Mouse (Mus musculus) Patski (cell line): ENCODE data around the gene Hoxa6. TPM values are rescaled to one million over a fixed set of nuclear protein-coding genes. Genes with fewer than 3 reads are reported as not detected.
A peak's percentile ranks its signal among the peaks of the same experiment; 100 is the strongest.

ENCODE experiments used
- ATAC-seq: fragments of 100-300 bp; one replicate; pipeline ENCODE4 v1.8.0; 2021
- CTCF ChIA-PET: fragments of 350-600 bp; sonication (Branson Sonifier 250); formaldehyde crosslinking; loops from one replicate; lab custom pipeline; 2022; ENCODE audit warnings: inconsistent platforms; lab: Charles Lee
- POLR2A ChIA-PET: fragments of 350-600 bp; sonication (Branson Sonifier 250); formaldehyde crosslinking; loops from one replicate; lab custom pipeline; 2022; ENCODE audit warnings: antibody characterized with exemption, inconsistent platforms; lab: Charles Lee
- DNase-seq: peaks from one replicate; pipeline ENCODE4 v3.0.0-alpha.2; 2011; ENCODE audit warnings: low read depth, low spot score
- H3K27me3 ChIP-seq: fragments of 371-371 bp; one replicate; pipeline ENCODE4 v1.5.1; 2021
- CTCF ChIP-seq: fragments of 100-300 bp; IDR thresholded peaks from one replicate; pipeline ENCODE4 v1.5.1; 2021
- in situ Hi-C: fragments of 300-500 bp; cut with MboI; formaldehyde crosslinking; loops from 3 replicates; pipeline ENCODE4 v1.11.1; 2018; ENCODE audit warnings: low pct_unique_long_range_greater_than_20kb, mixed read lengths
- polyA plus RNA-seq: library from polyadenylated mRNA; unstranded; gene quantifications from one replicate; pipeline ENCODE4 v1.2.3, GENCODE M21; 2021

Gene Hoxa6
- polyA plus RNA-seq, 1 experiment from 2014 or later: 13.5 TPM

DNA sequence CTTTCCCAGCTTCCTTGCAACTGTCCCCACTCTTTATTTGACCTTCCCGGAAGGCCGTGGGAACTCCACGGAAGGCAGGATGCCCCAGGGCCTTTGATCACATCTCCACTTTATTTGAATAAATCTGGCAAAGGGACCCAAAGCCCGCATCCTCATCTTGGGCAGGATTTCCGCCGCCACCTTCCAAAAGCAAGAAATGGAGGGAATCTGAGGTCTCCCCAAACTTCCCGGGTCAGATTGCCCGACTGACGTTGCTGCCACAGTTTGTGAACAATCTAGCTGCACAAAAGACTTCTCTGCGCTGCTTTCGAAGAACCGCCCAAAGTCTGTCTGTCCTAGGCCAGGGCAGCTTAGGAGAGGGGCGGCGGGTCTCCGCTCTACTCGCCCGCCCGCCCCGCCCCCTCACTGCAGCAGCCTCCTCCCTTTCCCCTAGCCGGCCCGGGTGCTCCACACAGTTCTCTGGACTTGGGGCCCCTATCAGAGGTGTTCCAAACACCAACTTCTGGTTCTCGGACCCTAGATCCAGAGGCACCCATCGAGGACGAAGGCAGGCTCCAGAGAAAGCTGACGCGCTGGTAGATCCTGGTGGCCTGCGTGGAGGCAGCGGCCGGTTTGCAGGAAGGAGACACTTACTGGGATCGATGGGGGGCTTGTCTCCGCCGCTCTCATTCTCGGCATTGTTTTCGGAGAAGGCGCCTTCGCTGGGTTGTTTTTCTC, 16.5 kb upstream of the Hoxa6 start:
- no peak for ATAC-seq
- POLR2A ChIA-PET: interaction anchor here (0.6 to 37.4 kb wide), 6 partner anchors 13 to 227 kb away, joined by 3 to 778 read pairs (median 81); partner anchors contain the start of genes 5730596B20Rik, Gm28308, Hoxa10 and Hoxa11
- no peaks in the 10 kb centered on the region for H3K27me3 ChIP-seq
- CTCF ChIA-PET: interaction anchor here (0.7 to 3.7 kb wide), 5 partner anchors 11 to 1024 kb away, joined by 3 to 21 read pairs (median 5); partner anchors contain the start of genes Gm28308, Hoxa3 and Hoxa4
- DNase-seq: no peak
- in situ Hi-C loops: loop anchor here (5.0 to 25.0 kb wide), 7 partner anchors 50 to 1238 kb away; partner anchors contain the start of genes 5730596B20Rik and Cbx3
- no peak for TF ChIP-seq CTCF

DNA sequence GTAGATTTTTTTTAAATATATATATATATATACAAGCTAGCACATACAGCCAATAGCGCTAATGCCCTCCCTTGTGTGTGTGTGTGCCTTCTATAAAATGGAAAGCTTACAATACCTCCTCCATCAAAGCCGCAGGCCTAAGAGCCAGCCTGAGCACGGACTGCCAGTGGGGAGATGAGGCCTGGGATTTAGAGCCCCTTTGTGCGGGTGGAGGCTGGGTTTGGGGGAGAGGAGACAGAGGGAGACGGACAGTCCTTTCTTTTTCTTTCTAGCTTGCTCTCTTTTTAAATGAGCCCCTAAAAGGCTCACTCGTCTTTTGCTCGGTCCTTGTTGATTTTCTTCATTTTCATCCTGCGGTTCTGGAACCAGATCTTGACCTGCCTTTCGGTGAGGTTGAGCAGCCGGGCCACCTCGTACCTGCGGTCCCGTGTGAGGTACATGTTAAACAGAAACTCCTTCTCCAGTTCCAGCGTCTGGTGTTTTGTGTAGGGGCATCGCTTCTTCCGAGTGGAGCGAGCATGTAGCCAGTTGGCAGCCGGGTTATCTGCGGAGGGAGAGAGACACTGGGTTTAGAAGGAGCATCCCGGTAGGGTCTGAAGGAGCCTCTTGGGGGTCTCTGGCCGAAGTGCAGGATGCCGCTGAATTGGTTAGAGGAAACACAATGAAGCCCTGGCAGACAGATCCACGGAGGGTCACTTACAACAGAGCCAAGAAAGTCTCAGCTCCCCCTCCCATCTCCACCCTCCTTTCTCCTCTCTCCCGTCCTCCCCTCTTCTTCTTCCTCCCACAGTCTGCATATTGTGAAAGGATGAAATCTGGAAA, 15.6 kb upstream of the Hoxa6 start:
- no peaks in the 10 kb centered on the region for H3K27me3 ChIP-seq
- no peak for ATAC-seq
- in situ Hi-C loops: loop anchor here (5.0 to 25.0 kb wide), 6 partner anchors 49 to 1049 kb away; partner anchors contain the start of genes 5730596B20Rik and Cbx3
- ChIA-PET POLR2A (interaction anchor here (0.6 to 37.4 kb wide), 5 partner anchors 12 to 123 kb away, joined by 5 to 778 read pairs (median 153); partner anchors contain the start of genes 5730596B20Rik, Gm28308, Hoxa10 and Hoxa11), CTCF (interaction anchor here (0.7 to 3.7 kb wide), 11 partner anchors 9 to 1023 kb away, joined by 3 to 21 read pairs (median 5); partner anchors contain the start of genes 5730596B20Rik, Gm28308, Hoxa3 and Hoxa5)
- no peak for DNase-seq
- TF ChIP-seq CTCF: no peak

DNA sequence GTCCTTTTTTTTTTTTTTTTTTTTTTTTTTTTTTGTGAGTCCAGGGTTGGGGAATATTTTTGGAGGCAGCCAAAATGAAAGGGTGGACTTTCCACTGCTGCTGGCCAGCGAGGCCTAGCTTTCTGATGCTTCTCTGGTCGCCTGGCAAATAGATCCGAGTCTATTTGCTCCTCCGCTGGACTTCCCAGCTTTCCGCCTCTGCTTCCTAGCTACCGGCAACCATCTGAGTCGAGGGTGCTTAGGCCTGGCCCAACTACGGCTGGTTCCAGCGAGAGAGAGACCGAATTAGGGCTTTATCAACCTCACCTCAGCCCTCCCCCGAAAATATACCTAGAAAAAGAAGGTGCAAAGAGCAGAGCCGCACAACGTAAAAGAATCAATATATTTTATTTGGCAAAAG, 14.2 kb upstream of the Hoxa6 start:
- ATAC-seq (no peak), DNase-seq (no peak)
- no peaks in the 10 kb centered on the region for H3K27me3 ChIP-seq

DNA sequence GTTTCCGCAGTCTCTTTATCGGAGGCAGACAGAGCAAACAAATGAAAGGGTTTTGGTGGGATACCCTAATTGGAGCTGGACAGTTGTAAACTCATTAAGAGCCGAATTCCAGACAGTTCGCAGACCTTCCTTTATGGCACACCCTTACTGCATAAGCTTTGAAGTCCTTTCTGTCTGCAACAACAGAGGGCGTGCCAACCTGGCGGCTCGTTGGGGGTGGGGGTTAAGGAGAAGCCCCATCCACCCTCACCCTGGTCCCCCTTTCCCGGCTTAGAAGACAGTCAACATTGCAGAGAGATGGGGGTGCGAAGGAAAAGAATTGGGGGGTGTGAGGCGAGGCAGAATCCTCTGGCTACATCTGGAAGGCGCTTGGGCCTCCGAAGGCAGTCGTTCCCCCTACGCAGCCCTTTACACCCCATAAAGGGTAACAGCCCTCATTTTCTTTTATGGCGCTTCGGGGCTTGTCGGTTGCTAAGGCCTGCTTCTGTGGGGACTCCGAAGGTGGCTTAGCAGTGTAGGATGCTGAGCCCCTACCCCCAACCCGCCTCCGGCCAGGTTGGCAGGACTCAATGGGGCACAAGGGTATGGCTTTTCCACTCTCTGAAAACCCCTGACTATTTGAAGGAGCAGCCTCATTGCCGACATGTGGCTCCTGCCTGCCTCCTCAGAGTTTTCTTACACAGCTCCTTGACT, 13.6 kb upstream of the Hoxa6 start:
- POLR2A ChIA-PET: interaction anchor here (1.1 to 37.4 kb wide), 7 partner anchors 10 to 231 kb away, joined by 3 to 778 read pairs (median 4); partner anchors contain the start of genes 5730596B20Rik, Gm28308, Hoxa10 and Hoxa11
- DNase-seq (no peak), ATAC-seq (peak; percentile 41)
- no peak for TF ChIP-seq CTCF
- H3K27me3 ChIP-seq: no peaks in the 10 kb centered on the region
- CTCF ChIA-PET: interaction anchor here (0.6 to 5.0 kb wide), 17 partner anchors 8 to 1015 kb away, joined by 3 to 21 read pairs (median 5); partner anchors contain the start of genes Gm28308, Hoxa10, Hoxa11 and Hoxa3
- in situ Hi-C loops: loop anchor here (5.0 to 25.0 kb wide), 6 partner anchors 47 to 1047 kb away; partner anchors contain the start of genes 5730596B20Rik and Cbx3

More for the DNA sequence above, 14.2 kb upstream of the Hoxa6 start:
- no peak for TF ChIP-seq CTCF
- ChIA-PET CTCF (interaction anchor here (0.6 to 5.0 kb wide), 11 partner anchors 8 to 346 kb away, joined by 3 to 21 read pairs (median 5); partner anchors contain the start of genes Gm28308, Hoxa11, Hoxa3 and Hoxa9), POLR2A (interaction anchor here (1.1 to 37.4 kb wide), 5 partner anchors 11 to 232 kb away, joined by 3 to 778 read pairs (median 153); partner anchors contain the start of genes 5730596B20Rik, Gm28308, Hoxa10 and Hoxa11)
- in situ Hi-C loops: loop anchor here (5.0 to 25.0 kb wide), 6 partner anchors 48 to 1048 kb away; partner anchors contain the start of genes 5730596B20Rik and Cbx3

DNA sequence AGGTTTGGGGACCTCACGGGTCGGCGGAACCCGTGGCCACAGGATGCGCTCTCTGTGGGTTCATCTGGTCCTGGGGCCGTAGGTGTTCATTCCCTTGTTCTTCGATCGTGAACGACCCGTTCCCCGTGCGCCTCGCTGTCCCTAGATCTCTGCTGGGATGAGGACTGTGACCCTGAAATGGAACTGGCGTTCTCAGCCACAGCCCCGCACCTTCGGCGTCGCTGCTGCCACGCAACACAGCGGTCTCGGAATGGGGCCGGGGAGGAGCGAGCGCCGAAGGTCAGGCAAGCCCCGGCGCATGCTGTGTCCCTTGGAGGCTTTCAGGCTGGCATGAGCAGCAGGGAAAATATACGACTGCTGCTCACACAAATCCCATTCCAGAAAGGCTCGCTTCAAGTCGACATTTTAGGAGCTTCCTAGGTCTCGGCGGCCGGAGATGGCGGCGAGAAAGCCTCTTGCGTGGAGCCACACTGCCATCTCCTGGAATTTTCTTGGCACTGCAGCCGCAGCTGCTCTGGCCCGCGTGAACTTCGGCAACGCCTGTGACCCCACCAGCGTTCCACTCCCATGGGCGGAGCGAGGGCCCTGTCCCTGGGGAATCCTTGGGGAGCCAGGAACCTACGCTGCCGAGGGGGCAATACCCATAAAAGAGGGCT, 12.9 kb upstream of the Hoxa6 start, which contains the start of gene Hoxa7:
Hoxa7 (minus strand) TSS at position 518 of the 656 bp plus-strand sequence.
- in situ Hi-C loops: loop anchor here (5.0 to 25.0 kb wide), 6 partner anchors 47 to 1047 kb away; partner anchors contain the start of genes 5730596B20Rik and Cbx3
- TF ChIP-seq CTCF: no peak
- peak; percentile 91 for DNase-seq

DNA sequence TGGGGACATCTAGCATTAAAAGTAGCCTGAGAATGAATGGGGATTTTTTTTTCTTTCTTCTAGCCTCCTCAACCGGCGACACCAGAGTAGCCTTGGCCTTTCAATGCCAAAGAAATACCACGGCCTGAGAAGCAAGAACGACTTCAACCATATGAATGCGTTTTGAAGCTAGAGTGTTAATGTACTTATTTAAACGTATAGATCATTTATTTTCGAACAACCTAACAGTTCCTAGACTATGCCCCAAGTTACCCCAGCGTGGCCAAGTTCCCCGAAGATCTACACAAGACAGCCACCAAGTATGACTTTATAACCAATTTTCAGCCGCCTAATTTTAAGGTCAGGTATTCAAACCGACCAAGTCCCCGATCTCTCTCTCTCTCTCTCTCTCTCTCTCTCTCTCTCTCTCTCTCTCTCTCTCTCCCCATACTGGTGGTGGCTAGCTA, 12.4 kb upstream of the Hoxa6 start:
- ChIA-PET POLR2A (interaction anchor here (1.4 to 37.4 kb wide), 5 partner anchors 9 to 219 kb away, joined by 3 to 778 read pairs (median 153); partner anchors contain the start of genes 5730596B20Rik, Gm28308, Hoxa10 and Hoxa11), CTCF (interaction anchor here (0.9 to 5.0 kb wide), 13 partner anchors 7 to 1014 kb away, joined by 3 to 23 read pairs (median 6); partner anchors contain the start of genes Gm28308, Hoxa10, Hoxa3 and Hoxa9)
- DNase-seq: no peak

More for the DNA sequence above, 12.9 kb upstream of the Hoxa6 start, which contains the start of gene Hoxa7:
- no peaks in the 10 kb centered on the region for H3K27me3 ChIP-seq
- ChIA-PET CTCF (interaction anchor here (0.8 to 5.0 kb wide), 16 partner anchors 7 to 1015 kb away, joined by 3 to 21 read pairs (median 5); partner anchors contain the start of genes Gm28308, Hoxa10, Hoxa3 and Hoxa9), POLR2A (interaction anchor here (1.4 to 37.4 kb wide), 5 partner anchors 9 to 220 kb away, joined by 3 to 778 read pairs (median 153); partner anchors contain the start of genes 5730596B20Rik, Gm28308, Hoxa10 and Hoxa11)
- ATAC-seq: peak; percentile 57

DNA sequence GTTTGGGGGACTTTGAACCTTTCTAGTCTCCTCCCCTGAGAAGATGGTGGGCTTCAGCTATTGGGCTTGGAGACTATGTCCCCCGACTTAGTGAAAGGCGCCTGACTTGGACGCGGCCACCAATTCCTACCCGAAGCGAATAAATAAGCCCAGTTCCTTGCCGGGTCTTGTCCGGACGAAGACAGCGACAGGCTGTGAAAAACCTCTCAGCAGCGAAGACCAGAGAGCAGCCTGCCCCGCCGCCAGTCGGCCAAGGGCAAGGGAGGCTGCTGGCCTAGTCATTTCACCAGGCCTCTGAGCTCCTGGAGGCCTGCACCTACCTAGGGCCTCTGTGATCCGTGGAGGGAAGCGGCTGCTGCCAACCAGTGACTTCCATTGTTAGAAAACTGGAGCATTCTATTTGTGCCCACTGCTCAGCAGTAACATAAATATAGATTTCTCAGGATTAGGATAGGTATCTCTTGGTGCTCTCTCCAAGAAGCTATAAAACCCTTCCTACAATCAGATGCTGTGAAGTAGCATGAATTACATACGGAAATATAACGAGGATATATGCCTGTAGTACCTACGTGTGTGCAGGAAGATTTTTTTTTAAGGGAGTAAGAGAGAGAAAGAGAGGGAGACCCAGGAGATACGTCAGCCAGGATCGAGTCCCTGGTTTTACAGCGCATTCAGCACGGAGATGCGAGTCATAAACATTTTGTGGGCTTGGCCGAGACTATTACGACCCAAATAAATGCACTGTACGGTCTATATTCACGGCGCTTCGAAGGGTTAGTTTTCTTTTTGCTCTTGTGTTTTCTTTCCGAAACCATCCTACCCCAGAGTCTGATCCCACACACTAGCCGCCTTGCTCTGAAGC, 11.7 kb upstream of the Hoxa6 start:
- no peak for ATAC-seq
- ChIA-PET CTCF (interaction anchor here (1.0 to 5.0 kb wide), 11 partner anchors 9 to 344 kb away, joined by 3 to 23 read pairs (median 8); partner anchors contain the start of genes Hoxa10 and Hoxa9), POLR2A (interaction anchor here (1.2 to 37.4 kb wide), 6 partner anchors 8 to 360 kb away, joined by 3 to 778 read pairs (median 78); partner anchors contain the start of genes 5730596B20Rik, Gm28308, Hoxa10 and Hoxa11)
- in situ Hi-C loops: loop anchor here (5.0 to 25.0 kb wide), 6 partner anchors 45 to 1045 kb away; partner anchors contain the start of genes 5730596B20Rik and Cbx3
- TF ChIP-seq CTCF: no peak
- H3K27me3 ChIP-seq: no peaks in the 10 kb centered on the region
- no peak for DNase-seq

More for the DNA sequence above, 12.4 kb upstream of the Hoxa6 start:
- H3K27me3 ChIP-seq: no peaks in the 10 kb centered on the region
- in situ Hi-C loops: loop anchor here (5.0 to 25.0 kb wide), 6 partner anchors 46 to 1046 kb away; partner anchors contain the start of genes 5730596B20Rik and Cbx3
- TF ChIP-seq CTCF: no peak
- no peak for ATAC-seq
